ENCODE assay signal across 8 mouse cellular contexts in genomic region chr2:84479036-84479435, GRCm38 (mm10). TPM values are rescaled to one million over a fixed set of nuclear protein-coding genes. Genes with fewer than 3 reads are reported as not detected.
A peak's percentile ranks its signal among the peaks of the same experiment; 100 is the strongest.
DNase-seq lines count a peak whose midpoint lies in the region; TF ChIP-seq lines count a peak whose summit lies in the region.

No protein-coding gene starts in this region.

- no peak for TF ChIP-seq POLR2A in spleen, adult 2 months (IDR thresholded peaks at IDR 0.05; ENCODE audit: low read depth, low read length)

- no peaks in the 10 kb centered on the region for H3K4me1 ChIP-seq in spleen, adult 2 months (ENCODE audit: control insufficient read depth, insufficient read depth, insufficient read length)

- H3K27me3 ChIP-seq in spleen, adult 2 months (ENCODE audit: control insufficient read depth, insufficient read depth, low read length), result no peaks in the 10 kb centered on the region

- no peak overlapping the region for H3K4me3 ChIP-seq in spleen, adult 2 months (ENCODE audit: extremely low read depth, insufficient read depth, insufficient read length)

- 3% methylated on average over 3 of the region's 3 CpGs for WGBS in spleen, adult 2 months

- H3K36me3 ChIP-seq in spleen, adult 2 months (ENCODE audit: control insufficient read depth, insufficient read depth, low read length), result no peaks in the 10 kb centered on the region

- peak; percentile 11 for DNase-seq in cerebellum, adult 8-10 months
- DNase-seq in cerebellum, adult 11-12 months, result no peak
- DNase-seq in spleen, adult 2 months (ENCODE audit: low read depth in 1 of 2, low spot score in 2 of 2), result peak; percentile 40 to 67
- DNase-seq in spleen, adult 12 weeks (ENCODE audit: low spot score), result no peak
- DNase-seq in embryo, embryonic 10.5 days (ENCODE audit: low spot score), result peak; percentile 68
- peak; percentile 91 for DNase-seq in induced T-regulatory cell, adult 2 months (ENCODE audit: low read depth)
- DNase-seq in lung, postnatal 10 days, result peak; percentile 83
- peak; percentile 47 for DNase-seq in thymus, postnatal 25 days

- no peak for TF ChIP-seq CTCF in spleen, adult 2 months (IDR thresholded peaks at IDR 0.05; ENCODE audit: extremely low read depth, insufficient read depth, insufficient read length, insufficient replicate concordance)

- H3K27ac ChIP-seq in spleen, adult 2 months (ENCODE audit: insufficient read depth, low read length), result no peak overlapping the region

RNA-seq across cellular contexts. Expression of gene Tfpi, which starts 2.5 kb away (rescaled TPM):
- polyA plus RNA-seq in spleen, adult 2 months (2012; rRNA removed), result 4.4 and 5.1 TPM in 2 replicates

RNA-seq across cellular contexts. Expression of gene Calcrl, which starts 53.8 kb away (rescaled TPM):
- polyA plus RNA-seq in spleen, adult 2 months (2012; rRNA removed), result 4.5 and 6.0 TPM in 2 replicates

Comparison
In these comparisons a context has a peak if more than half of its experiments do, and no peak if none do; other contexts are left out.
1. DNase-seq: peak in cerebellum, adult 8-10 months (single experiment), spleen, adult 2 months (2 of 2), embryo, embryonic 10.5 days (single experiment), induced T-regulatory cell, adult 2 months (single experiment), lung, postnatal 10 days (single experiment) and thymus, postnatal 25 days (single experiment); none in cerebellum, adult 11-12 months (single experiment) and spleen, adult 12 weeks (single experiment).